Mouse (Mus musculus): ENCODE measurements at regions not wholly inside any gene's neighbourhood (a gene's known extent, or its start where the extent isn't known, plus 50 kb on each side); places are given as distances from the start of the nearest gene placed in this dataset.

GRCm38 (mm10) chr6:31330327-31330726, 68.2 kb upstream of the Mkln1 start:
- ATAC-seq, result no peak
- no peaks in the 10 kb centered on the region for H3K36me3 ChIP-seq (ENCODE audit: control insufficient read depth, insufficient read depth, low read length)
- no peak overlapping the region for H3K4me3 ChIP-seq (ENCODE audit: low read length)
- H3K4me1 ChIP-seq (ENCODE audit: control insufficient read depth, insufficient read depth, low read depth, low read length), result peaks cover 3% of the 10 kb centered on the region
- H3K27me3 ChIP-seq (replicated peaks; ENCODE audit: control insufficient read depth, insufficient read depth, low read length), result no peaks in the 10 kb centered on the region
- H3K27ac ChIP-seq (ENCODE audit: low read depth, low read length), result no peak overlapping the region
- no peaks in the 10 kb centered on the region for H3K9me3 ChIP-seq (ENCODE audit: control insufficient read depth, low read length)
- no peak overlapping the region for H3K4me2 ChIP-seq (ENCODE audit: low read length)
- 72% methylated on average over 7 of the region's 7 CpGs for WGBS
- no peak overlapping the region for H3K9ac ChIP-seq (ENCODE audit: low read depth, low read length)

GRCm38 (mm10) chr6:31330868-31331267, 67.7 kb upstream of the Mkln1 start:
- Histone ChIP-seq H3K4me2 (ENCODE audit: low read length) (no peak overlapping the region), H3K9ac (ENCODE audit: low read depth, low read length) (no peak overlapping the region), H3K4me1 (ENCODE audit: control insufficient read depth, insufficient read depth, low read depth, low read length) (peaks cover 3% of the 10 kb centered on the region), H3K9me3 (ENCODE audit: control insufficient read depth, low read length) (no peaks in the 10 kb centered on the region), H3K27ac (ENCODE audit: low read depth, low read length) (no peak overlapping the region), H3K27me3 (replicated peaks; ENCODE audit: control insufficient read depth, insufficient read depth, low read length) (no peaks in the 10 kb centered on the region), H3K36me3 (ENCODE audit: control insufficient read depth, insufficient read depth, low read length) (no peaks in the 10 kb centered on the region), H3K4me3 (ENCODE audit: low read length) (no peak overlapping the region)
- 84% methylated on average over 3 of the region's 3 CpGs for WGBS
- ATAC-seq, result no peak

GRCm38 (mm10) chr6:31332254-31332653, 66.3 kb upstream of the Mkln1 start:
- Histone ChIP-seq H3K4me1 (ENCODE audit: control insufficient read depth, insufficient read depth, low read depth, low read length) (peaks cover 3% of the 10 kb centered on the region), H3K9ac (ENCODE audit: low read depth, low read length) (no peak overlapping the region), H3K36me3 (ENCODE audit: control insufficient read depth, insufficient read depth, low read length) (no peaks in the 10 kb centered on the region), H3K9me3 (ENCODE audit: control insufficient read depth, low read length) (no peaks in the 10 kb centered on the region), H3K4me2 (ENCODE audit: low read length) (no peak overlapping the region), H3K27ac (ENCODE audit: low read depth, low read length) (no peak overlapping the region), H3K27me3 (replicated peaks; ENCODE audit: control insufficient read depth, insufficient read depth, low read length) (no peaks in the 10 kb centered on the region), H3K4me3 (ENCODE audit: low read length) (no peak overlapping the region)
- ATAC-seq, result no peak
- 81% methylated on average over 6 of the region's 6 CpGs for WGBS

GRCm38 (mm10) chr6:31332714-31333113, 65.8 kb upstream of the Mkln1 start:
- no peak overlapping the region for H3K27ac ChIP-seq (ENCODE audit: low read depth, low read length)
- WGBS, result 62% methylated on average over 4 of the region's 4 CpGs
- H3K4me2 ChIP-seq (ENCODE audit: low read length), result no peak overlapping the region
- no peak overlapping the region for H3K9ac ChIP-seq (ENCODE audit: low read depth, low read length)
- ATAC-seq, result no peak
- H3K36me3 ChIP-seq (ENCODE audit: control insufficient read depth, insufficient read depth, low read length), result no peaks in the 10 kb centered on the region
- no peaks in the 10 kb centered on the region for H3K27me3 ChIP-seq (replicated peaks; ENCODE audit: control insufficient read depth, insufficient read depth, low read length)
- no peaks in the 10 kb centered on the region for H3K9me3 ChIP-seq (ENCODE audit: control insufficient read depth, low read length)
- H3K4me1 ChIP-seq (ENCODE audit: control insufficient read depth, insufficient read depth, low read depth, low read length), result peaks cover 3% of the 10 kb centered on the region
- no peak overlapping the region for H3K4me3 ChIP-seq (ENCODE audit: low read length)

- H3K4me2 ChIP-seq (ENCODE audit: low read length), result no peak overlapping the region; the same call in 1 of the 2 replicates
- peak; percentile 64 for ATAC-seq
- no peak overlapping the region for H3K4me3 ChIP-seq (ENCODE audit: low read length)
- no peaks in the 10 kb centered on the region for H3K9me3 ChIP-seq (ENCODE audit: control insufficient read depth, low read length)
- WGBS, result 51% methylated on average over 16 of the region's 16 CpGs
- H3K27ac ChIP-seq (ENCODE audit: low read depth, low read length), result no peak overlapping the region
- H3K9ac ChIP-seq (ENCODE audit: low read depth, low read length), result no peak overlapping the region
- no peaks in the 10 kb centered on the region for H3K36me3 ChIP-seq (ENCODE audit: control insufficient read depth, insufficient read depth, low read length)
- peaks cover 3% of the 10 kb centered on the region for H3K4me1 ChIP-seq (ENCODE audit: control insufficient read depth, insufficient read depth, low read depth, low read length)
- H3K27me3 ChIP-seq (replicated peaks; ENCODE audit: control insufficient read depth, insufficient read depth, low read length), result no peaks in the 10 kb centered on the region
Observed at GRCm38 (mm10) chr6:31333228-31333922, 65.2 kb upstream of the Mkln1 start.

GRCm38 (mm10) chr6:31334086-31334485, 64.4 kb upstream of the Mkln1 start:
- no peaks in the 10 kb centered on the region for H3K9me3 ChIP-seq (ENCODE audit: control insufficient read depth, low read length)
- H3K4me1 ChIP-seq (ENCODE audit: control insufficient read depth, insufficient read depth, low read depth, low read length), result peaks cover 5% of the 10 kb centered on the region
- H3K4me2 ChIP-seq (ENCODE audit: low read length), result no peak overlapping the region
- no peaks in the 10 kb centered on the region for H3K36me3 ChIP-seq (ENCODE audit: control insufficient read depth, insufficient read depth, low read length)
- no peaks in the 10 kb centered on the region for H3K27me3 ChIP-seq (replicated peaks; ENCODE audit: control insufficient read depth, insufficient read depth, low read length)
- H3K27ac ChIP-seq (ENCODE audit: low read depth, low read length), result no peak overlapping the region
- ATAC-seq, result no peak
- H3K4me3 ChIP-seq (ENCODE audit: low read length), result no peak overlapping the region
- WGBS, result 83% methylated on average over 4 of the region's 4 CpGs
- no peak overlapping the region for H3K9ac ChIP-seq (ENCODE audit: low read depth, low read length)

- 52% methylated on average over 13 of the region's 13 CpGs for WGBS
- Histone ChIP-seq H3K9me3 (ENCODE audit: control insufficient read depth, low read length) (no peaks in the 10 kb centered on the region), H3K36me3 (ENCODE audit: control insufficient read depth, insufficient read depth, low read length) (no peaks in the 10 kb centered on the region), H3K4me1 (ENCODE audit: control insufficient read depth, insufficient read depth, low read depth, low read length) (peaks cover 10% of the 10 kb centered on the region), H3K4me3 (ENCODE audit: low read length) (no peak overlapping the region), H3K9ac (ENCODE audit: low read depth, low read length) (no peak overlapping the region), H3K27me3 (replicated peaks; ENCODE audit: control insufficient read depth, insufficient read depth, low read length) (no peaks in the 10 kb centered on the region), H3K4me2 (ENCODE audit: low read length) (no peak overlapping the region), H3K27ac (ENCODE audit: low read depth, low read length) (peak overlapping the region; percentile 61)
- ATAC-seq, result peak; percentile 94
Observed at GRCm38 (mm10) chr6:31339122-31339947, 59.2 kb upstream of the Mkln1 start.

- Histone ChIP-seq H3K4me2 (ENCODE audit: low read length) (no peak overlapping the region), H3K4me3 (ENCODE audit: low read length) (no peak overlapping the region), H3K9ac (ENCODE audit: low read depth, low read length) (no peak overlapping the region), H3K36me3 (ENCODE audit: control insufficient read depth, insufficient read depth, low read length) (no peaks in the 10 kb centered on the region), H3K9me3 (ENCODE audit: control insufficient read depth, low read length) (no peaks in the 10 kb centered on the region), H3K27me3 (replicated peaks; ENCODE audit: control insufficient read depth, insufficient read depth, low read length) (no peaks in the 10 kb centered on the region), H3K4me1 (ENCODE audit: control insufficient read depth, insufficient read depth, low read depth, low read length) (peaks cover 10% of the 10 kb centered on the region), H3K27ac (ENCODE audit: low read depth, low read length) (peak overlapping the region; percentile 55)
- no peak for ATAC-seq
- WGBS, result 25% methylated on average over 1 of the region's 1 CpGs
Observed at GRCm38 (mm10) chr6:31339948-31340250, 58.6 kb upstream of the Mkln1 start.

GRCm38 (mm10) chr6:31345366-31346084, 53.0 kb upstream of the Mkln1 start:
- ATAC-seq, result no peak
- WGBS, result 40% methylated on average over 10 of the region's 10 CpGs
- H3K9ac ChIP-seq (ENCODE audit: low read depth, low read length), result no peak overlapping the region

More at GRCm38 (mm10) chr6:31345366-31346084, 53.0 kb upstream of the Mkln1 start:
- H3K4me2 ChIP-seq (ENCODE audit: low read length), result no peak overlapping the region
- H3K9me3 ChIP-seq (ENCODE audit: control insufficient read depth, low read length), result no peaks in the 10 kb centered on the region
- H3K4me3 ChIP-seq (ENCODE audit: low read length), result no peak overlapping the region
- H3K27me3 ChIP-seq (replicated peaks; ENCODE audit: control insufficient read depth, insufficient read depth, low read length), result no peaks in the 10 kb centered on the region
- H3K4me1 ChIP-seq (ENCODE audit: control insufficient read depth, insufficient read depth, low read depth, low read length), result no peaks in the 10 kb centered on the region
- no peaks in the 10 kb centered on the region for H3K36me3 ChIP-seq (ENCODE audit: control insufficient read depth, insufficient read depth, low read length)
- H3K27ac ChIP-seq (ENCODE audit: low read depth, low read length), result no peak overlapping the region

Data from hindbrain, embryonic 16.5 days (tissue).